Mouse (Mus musculus): ENCODE data around the gene Fkbp15.

GRCm38 (mm10) chr4:62360088-62360804 lies at the start of gene Fkbp15, which contains the start of gene Slc31a1:
- TF ChIP-seq GATA1 (IDR thresholded peaks at IDR 0.05; ENCODE audit: low read length) (no peak), TAL1 (IDR thresholded peaks at IDR 0.05; ENCODE audit: low read length) (no peak)
